Mouse (Mus musculus) forebrain, embryonic 16.5 days (tissue): ENCODE measurements at regions not wholly inside any gene's neighbourhood (a gene's known extent, or its start where the extent isn't known, plus 50 kb on each side); places are given as distances from the start of the nearest gene placed in this dataset.
"Not testable (repeated sequence)": the region's sequence is repeated elsewhere in the genome, so short reads cannot be mapped to it uniquely, and the experiment has no call there.

ENCODE experiments used
- ATAC-seq: fragments of 200-750 bp; cut with Nextera tagmentation; 2 replicates; pipeline ENCODE4 v1.8.0; 2017; ENCODE audit warnings: mild to moderate bottlenecking, moderate library complexity
- H3K27ac ChIP-seq: fragments of 300-500 bp; sonication (generic); 2 replicates; pipeline ENCODE4 v1.5.1; 2014; ENCODE audit warnings: low read length, control low read depth
- H3K27me3 ChIP-seq: fragments of 300-500 bp; sonication (generic); replicated peaks from 2 replicates; pipeline ENCODE4 v1.6.1; 2014; ENCODE audit warnings: low read length; ENCODE audit not compliant: control insufficient read depth, insufficient read depth
- H3K36me3 ChIP-seq: fragments of 300-500 bp; sonication (generic); 2 replicates; pipeline ENCODE4 v1.6.1; 2014; ENCODE audit not compliant: control insufficient read depth, insufficient read depth
- H3K4me1 ChIP-seq: fragments of 300-500 bp; sonication (generic); replicated peaks from 2 replicates; pipeline ENCODE4 v1.6.1; 2014; ENCODE audit warnings: low read length; ENCODE audit not compliant: control insufficient read depth, insufficient read depth
- H3K4me2 ChIP-seq: fragments of 300-500 bp; sonication (generic); 2 replicates; pipeline ENCODE4 v1.6.1; 2014; ENCODE audit warnings: mild to moderate bottlenecking, low read length, control low read depth
- H3K4me3 ChIP-seq: fragments of 300-500 bp; sonication (generic); replicated peaks from 2 replicates; pipeline ENCODE4 v1.5.1; 2014; ENCODE audit warnings: mild to moderate bottlenecking, low read length, control low read depth
- H3K9ac ChIP-seq: fragments of 300-500 bp; sonication (generic); replicated peaks from 2 replicates; pipeline ENCODE4 v1.6.1; 2014; ENCODE audit warnings: low read depth, low read length, control low read depth
- H3K9me3 ChIP-seq: fragments of 300-500 bp; sonication (generic); 2 replicates; pipeline ENCODE4 v1.6.1; 2016; ENCODE audit warnings: low read length; ENCODE audit not compliant: control insufficient read depth
- WGBS: fragments of 180-500 bp; shearing (Covaris S2); extraction: QIAGEN DNeasy Blood & Tissue Kit; methylation state at CpG from one replicate; pipeline ENCODE4 v1.1.7; 2014; 5-methylcytosine and 5-hydroxymethylcytosine counted together

GRCm38 (mm10) chr8:18000750-18001149, 977.3 kb downstream of the Defb40 start:
- Histone ChIP-seq H3K4me2 (no peak overlapping the region), H3K27me3 (no peaks in the 10 kb centered on the region), H3K9me3 (no peaks in the 10 kb centered on the region), H3K36me3 (no peaks in the 10 kb centered on the region), H3K27ac (no peak overlapping the region), H3K4me1 (no peaks in the 10 kb centered on the region), H3K4me3 (no peak overlapping the region), H3K9ac (no peak overlapping the region)
- 0 out of 2 replicates have a peak, but pooled peaks have one; percentile 50 for ATAC-seq
- WGBS, result 55% methylated on average over 5 of the region's 5 CpGs

- Histone ChIP-seq H3K9ac (no peak overlapping the region), H3K27me3 (no peaks in the 10 kb centered on the region), H3K4me1 (no peaks in the 10 kb centered on the region), H3K4me3 (no peak overlapping the region), H3K9me3 (no peaks in the 10 kb centered on the region), H3K27ac (no peak overlapping the region), H3K36me3 (no peaks in the 10 kb centered on the region), H3K4me2 (no peak overlapping the region)
- ATAC-seq, result no peak
- WGBS, result 92% methylated on average over 1 of the region's 1 CpGs
Observed at GRCm38 (mm10) chr8:17984779-17985178, 993.3 kb downstream of the Defb40 start.

- H3K36me3 ChIP-seq, result no peaks in the 10 kb centered on the region
- no peak overlapping the region for H3K4me2 ChIP-seq
- peaks cover 10% of the 10 kb centered on the region; the same call in 1 of the 2 replicates for H3K4me1 ChIP-seq
- peak; percentile 49; the same call in 1 of the 2 replicates for ATAC-seq
- no peaks in the 10 kb centered on the region for H3K9me3 ChIP-seq
- H3K9ac ChIP-seq, result no peak overlapping the region
- H3K27ac ChIP-seq, result no peak overlapping the region
- WGBS, result 15% methylated on average over 1 of the region's 1 CpGs
- H3K27me3 ChIP-seq, result no peaks in the 10 kb centered on the region
- no peak overlapping the region for H3K4me3 ChIP-seq
Observed at GRCm38 (mm10) chr8:17948848-17949247, 1029.2 kb downstream of the Defb40 start.

- Histone ChIP-seq H3K27me3 (no peaks in the 10 kb centered on the region), H3K4me3 (no peak overlapping the region; the same call in 1 of the 2 replicates), H3K9me3 (no peaks in the 10 kb centered on the region), H3K9ac (no peak overlapping the region), H3K27ac (no peak overlapping the region), H3K4me2 (peak overlapping the region; percentile 42), H3K36me3 (no peaks in the 10 kb centered on the region), H3K4me1 (peaks cover 10% of the 10 kb centered on the region; the same call in 1 of the 2 replicates)
- ATAC-seq, result peak; percentile 45
- WGBS, result 41% methylated on average over 22 of the region's 22 CpGs
Observed at GRCm38 (mm10) chr8:17948053-17948834, 1029.8 kb downstream of the Defb40 start.

GRCm38 (mm10) chr8:17934696-17935095, 1043.4 kb downstream of the Defb40 start:
- H3K9ac ChIP-seq, result no peak overlapping the region
- no peak overlapping the region for H3K4me2 ChIP-seq
- ATAC-seq, result no peak
- H3K4me3 ChIP-seq, result no peak overlapping the region
- H3K9me3 ChIP-seq, result no peaks in the 10 kb centered on the region
- no peaks in the 10 kb centered on the region for H3K4me1 ChIP-seq
- no peaks in the 10 kb centered on the region for H3K27me3 ChIP-seq
- H3K27ac ChIP-seq, result no peak overlapping the region
- H3K36me3 ChIP-seq, result no peaks in the 10 kb centered on the region

- Histone ChIP-seq H3K4me1 (no peaks in the 10 kb centered on the region), H3K27me3 (no peaks in the 10 kb centered on the region), H3K27ac (no peak overlapping the region), H3K4me3 (no peak overlapping the region), H3K4me2 (no peak overlapping the region), H3K36me3 (no peaks in the 10 kb centered on the region), H3K9ac (no peak overlapping the region), H3K9me3 (no peaks in the 10 kb centered on the region)
- no peak for ATAC-seq
- WGBS, result 92% methylated on average over 15 of the region's 15 CpGs
Observed at GRCm38 (mm10) chr8:17909316-17909715, 1068.7 kb downstream of the Defb40 start.

- not testable (repeated sequence) for H3K36me3 ChIP-seq, H3K9me3 ChIP-seq, H3K4me1 ChIP-seq, ATAC-seq, H3K4me2 ChIP-seq, H3K4me3 ChIP-seq, H3K27ac ChIP-seq, H3K27me3 ChIP-seq, H3K9ac ChIP-seq
- WGBS, result 82% methylated on average over 5 of the region's 5 CpGs
Observed at GRCm38 (mm10) chr8:17888598-17888997, 1089.5 kb downstream of the Defb40 start.

- no peaks in the 10 kb centered on the region for H3K4me1 ChIP-seq
- H3K27me3 ChIP-seq, result no peaks in the 10 kb centered on the region
- no peak for ATAC-seq
Observed at GRCm38 (mm10) chr8:17863388-17863787, 1114.7 kb downstream of the Defb40 start.

More at GRCm38 (mm10) chr8:17863388-17863787, 1114.7 kb downstream of the Defb40 start:
- 90% methylated on average over 2 of the region's 2 CpGs for WGBS
- Histone ChIP-seq H3K9me3 (no peaks in the 10 kb centered on the region), H3K27ac (no peak overlapping the region), H3K9ac (no peak overlapping the region), H3K36me3 (no peaks in the 10 kb centered on the region), H3K4me2 (no peak overlapping the region), H3K4me3 (no peak overlapping the region)
